Mouse (Mus musculus) heart, adult 18-20 months (tissue): ENCODE results near the gene Upf3a. TPM values are rescaled to one million over a fixed set of nuclear protein-coding genes. Genes with fewer than 3 reads are reported as not detected.

ENCODE experiments used
- total RNA-seq, 2 experiments: library from RNA; stranded (reverse); gene quantifications; 2 replicates each; pipeline ENCODE4 v1.2.3; 2021

Upf3a gene
- total RNA-seq, 2 experiments from 2014 or later: 9.3 to 10.0 TPM

Other genes with a start within 250 kb of the Upf3a start
- not detected for gene 1700029H14Rik, start 223.2 kb upstream of the Upf3a start, total RNA-seq
- 10 to 100 TPM; 11.2 to 14.0 TPM for gene Rasa3, start 108.0 kb upstream of the Upf3a start, total RNA-seq
- under 1 TPM in 1 of 2 experiments, not detected in 1; 0.26 TPM for gene Cfap97d2, start 79.7 kb upstream of the Upf3a start, total RNA-seq
- 10 to 100 TPM; 30.1 to 31.0 TPM for gene Cdc16, start 27.9 kb upstream of the Upf3a start, total RNA-seq
- gene AF366264, start 52.8 kb downstream of the Upf3a start, total RNA-seq: not detected
- gene Champ1, start 84.0 kb downstream of the Upf3a start, total RNA-seq: 1 to 10 TPM; 7.4 to 8.2 TPM
- gene Coprs, start 104.7 kb downstream of the Upf3a start, total RNA-seq: 10 to 100 TPM; 15.5 to 17.5 TPM